Mouse (Mus musculus) gastrocnemius, postnatal 10 days (tissue): ENCODE data around the gene Kir3dl1. TPM values are rescaled to one million over a fixed set of nuclear protein-coding genes. Genes with fewer than 3 reads are reported as not detected.
"Not testable (repeated sequence)": the region's sequence is repeated elsewhere in the genome, so short reads cannot be mapped to it uniquely, and the experiment has no call there.

Experiments used
- DNase-seq: peaks from one replicate; pipeline ENCODE4 v3.0.0; 2021; ENCODE audit warnings: mixed read lengths
- long read RNA-seq, 2 experiments: library from polyadenylated mRNA; stranded (forward); transcript quantifications; one replicate each; pipeline ENCODE4 v2.0.0; 2021
- total RNA-seq, 2 experiments: library from RNA; stranded (reverse); gene quantifications; 2 replicates each; pipeline ENCODE4 v1.2.3; 2021

Gene Kir3dl1
- not detected for total RNA-seq
- long read RNA-seq, experiment 1 = 0 reads
- long read RNA-seq, experiment 2 = 0 reads

GRCm38 (mm10) chrX:136517699-136518098 is at the start of gene Kir3dl1:
Gene Kir3dl1, plus strand, starts transcription at chrX:136517999.
- not testable (repeated sequence) for DNase-seq

DNA sequence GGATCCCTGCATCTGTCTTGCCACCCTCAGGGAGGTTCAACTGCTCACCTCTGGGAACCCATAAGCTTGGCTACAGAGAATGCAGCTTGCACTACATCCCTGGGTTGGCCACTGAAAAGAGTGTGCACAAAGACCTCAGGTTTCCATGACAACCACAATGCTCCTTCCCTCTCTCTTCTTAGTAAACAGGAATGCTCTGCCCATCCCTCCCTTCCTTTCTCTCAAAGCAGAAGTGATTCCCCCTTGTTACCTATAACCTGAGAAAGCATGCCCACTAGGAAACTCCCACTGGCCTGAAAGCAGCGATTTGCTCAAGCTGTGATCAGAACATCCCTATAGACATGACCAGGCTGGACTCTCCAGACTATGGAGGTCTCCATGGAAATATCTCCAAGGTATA is 26.2 kb downstream of the Kir3dl1 start, which contains the start of gene Kir3dl2:
Gene Kir3dl2 (minus strand): TSS at position 101 of the 400 bp plus-strand sequence.
- not testable (repeated sequence) for DNase-seq

DNA sequence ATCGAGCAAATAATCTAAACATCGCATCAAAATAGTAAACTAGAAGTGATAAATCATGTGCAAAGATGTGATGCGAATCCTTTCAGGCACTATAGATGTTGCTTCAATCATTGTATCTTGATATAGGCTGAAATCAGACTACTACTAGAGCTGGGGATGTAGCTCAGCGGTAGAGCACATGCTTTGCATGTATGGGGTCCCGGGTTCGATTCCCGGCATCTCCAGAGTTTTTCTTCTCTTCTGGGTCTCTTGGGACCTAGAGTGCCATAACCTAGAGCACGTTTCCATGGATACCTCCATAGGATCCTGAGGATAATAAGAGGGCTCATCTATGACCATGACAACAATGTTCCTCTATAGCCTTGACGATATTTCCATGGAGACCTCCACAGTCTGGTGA is 51.3 kb downstream of the Kir3dl1 start:
- not testable (repeated sequence) for DNase-seq

Other genes with a start within 250 kb of the Kir3dl1 start
- 10 to 100 TPM; 23.1 to 32.4 TPM for gene Bex3, start 247.7 kb upstream of the Kir3dl1 start, total RNA-seq
- gene Kir3dl2, start 26.1 kb downstream of the Kir3dl1 start, total RNA-seq = not detected
- gene Tceal3, start 72.8 kb downstream of the Kir3dl1 start, total RNA-seq = 1 to 10 TPM; 4.5 to 4.8 TPM
- gene Tceal1, start 190.0 kb downstream of the Kir3dl1 start, total RNA-seq = 1 to 10 TPM; 5.1 to 5.2 TPM
- gene Morf4l2, start 225.7 kb downstream of the Kir3dl1 start, total RNA-seq = 100 to 1,000 TPM; 188 to 232 TPM